Mouse (Mus musculus): Measurements from ENCODE around the gene Raet1d. TPM values are rescaled to one million over a fixed set of nuclear protein-coding genes. Genes with fewer than 3 reads are reported as not detected.
"Not testable (repeated sequence)": the region's sequence is repeated elsewhere in the genome, so short reads cannot be mapped to it uniquely, and the experiment has no call there.

The Raet1d gene
- not detected in 2 replicates for total RNA-seq (2014; fragmentation: Nextera tagmentation)
- total RNA-seq (2017) = not detected in 2 replicates
- not detected in 2 replicates for polyA plus RNA-seq (2012)

- not testable (repeated sequence) for DNase-seq (ENCODE audit: low spot score); H3K4me3 ChIP-seq (ENCODE audit: low read depth, low read length); H3K27me3 ChIP-seq (ENCODE audit: insufficient read depth, low read length); H3K36me3 ChIP-seq (replicated peaks); H3K4me1 ChIP-seq (ENCODE audit: insufficient read depth, low read depth, low read length); H3K9me3 ChIP-seq (replicated peaks); ATAC-seq (ENCODE audit: extremely low read depth, insufficient number of reproducible peaks, low FRiP score, poor library complexity, severe bottlenecking)
These were observed at the start of gene Raet1d for GRCm38 (mm10) chr10:22360252-22360651. Gene Raet1d, plus strand, starts transcription at chr10:22360552.

DNA sequence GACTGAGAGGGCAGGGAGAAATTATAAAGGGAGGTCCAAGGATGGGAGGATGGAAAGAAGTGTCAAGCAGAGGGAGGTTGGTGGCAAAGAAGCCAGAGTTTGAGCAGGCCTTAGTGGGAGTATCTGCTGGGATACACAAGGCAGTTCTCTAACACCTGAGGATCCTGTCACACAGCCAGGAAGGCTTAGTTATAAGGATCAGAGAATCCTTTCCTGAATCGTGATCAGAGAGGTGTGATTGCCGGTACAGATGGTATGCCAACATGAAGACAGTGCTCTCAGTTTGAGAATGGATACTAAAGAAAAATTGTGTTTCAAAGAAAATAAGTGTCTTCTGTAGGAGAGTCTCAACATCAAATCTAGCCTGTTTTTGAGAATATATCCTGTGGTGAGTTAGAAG lies 37.5 kb upstream of the Raet1d start:
- Histone ChIP-seq H3K4me3 (ENCODE audit: low read depth, low read length) (no peak overlapping the region), H3K27me3 (ENCODE audit: insufficient read depth, low read length) (no peaks in the 10 kb centered on the region), H3K9me3 (replicated peaks) (no peaks in the 10 kb centered on the region), H3K36me3 (replicated peaks) (peaks cover 5% of the 10 kb centered on the region), H3K4me1 (ENCODE audit: insufficient read depth, low read depth, low read length) (no peaks in the 10 kb centered on the region)
- no peak for TF ChIP-seq POLR2AphosphoS5 (IDR thresholded peaks at IDR 0.05; ENCODE audit: insufficient replicate concordance, low read depth, low read length)
- no peak for TF ChIP-seq TAL1 (conservative IDR thresholded peaks at IDR 0.05; ENCODE audit: low read depth, low read length)
- no peak for TF ChIP-seq GATA1 (IDR thresholded peaks at IDR 0.05; ENCODE audit: borderline replicate concordance, low read length)
- TF ChIP-seq CTCF (IDR thresholded peaks at IDR 0.05; ENCODE audit: low read depth, low read length) = no peak
- no peak for TF ChIP-seq GATA2 (IDR thresholded peaks at IDR 0.05; ENCODE audit: borderline replicate concordance, low read depth, low read length)
- ATAC-seq (ENCODE audit: extremely low read depth, insufficient number of reproducible peaks, low FRiP score, poor library complexity, severe bottlenecking) (no peak), DNase-seq (ENCODE audit: low spot score) (no peak)

- not testable (repeated sequence) for H3K4me1 ChIP-seq (ENCODE audit: insufficient read depth, low read depth, low read length); ATAC-seq (ENCODE audit: extremely low read depth, insufficient number of reproducible peaks, low FRiP score, poor library complexity, severe bottlenecking); H3K36me3 ChIP-seq (replicated peaks); H3K27me3 ChIP-seq (ENCODE audit: insufficient read depth, low read length); DNase-seq (ENCODE audit: low spot score); H3K4me3 ChIP-seq (ENCODE audit: low read depth, low read length); H3K9me3 ChIP-seq (replicated peaks)
These were observed 14.6 kb upstream of the Raet1d start for GRCm38 (mm10) chr10:22345721-22346120.

DNA sequence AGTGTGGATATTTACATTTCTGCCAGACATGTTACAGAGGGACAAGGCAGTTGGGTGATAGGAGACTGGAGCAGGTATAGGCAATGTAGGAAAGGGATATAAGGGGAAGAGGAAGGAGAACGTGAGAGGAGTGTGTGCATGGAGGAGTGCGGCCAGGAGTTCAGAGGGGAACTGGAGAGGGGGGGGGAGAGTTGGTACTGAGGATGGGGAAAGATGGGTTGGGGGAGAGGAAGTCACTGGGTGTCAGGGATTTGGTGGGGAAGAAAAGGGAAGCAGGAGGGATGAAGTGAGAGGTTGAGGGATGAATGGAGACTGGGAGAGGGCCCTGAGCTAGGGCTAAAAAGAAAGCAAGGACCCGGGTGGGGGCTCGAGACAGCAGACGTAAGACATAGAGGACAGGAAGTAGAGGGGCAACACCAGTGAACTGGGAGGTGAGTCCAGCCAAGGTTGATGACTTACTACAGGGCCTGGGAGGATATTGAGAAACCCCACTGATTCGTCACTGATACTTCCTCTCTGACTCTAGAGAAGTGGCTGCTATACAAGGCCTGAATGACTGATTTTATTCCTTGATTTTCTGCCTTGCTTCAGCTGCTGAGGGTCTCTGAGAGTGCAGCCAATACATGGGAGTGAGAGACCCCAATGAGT lies 6.7 kb upstream of the Raet1d start:
- not testable (repeated sequence) for H3K36me3 ChIP-seq (replicated peaks); DNase-seq (ENCODE audit: low spot score); H3K4me3 ChIP-seq (ENCODE audit: low read depth, low read length); H3K4me1 ChIP-seq (ENCODE audit: insufficient read depth, low read depth, low read length); ATAC-seq (ENCODE audit: extremely low read depth, insufficient number of reproducible peaks, low FRiP score, poor library complexity, severe bottlenecking); H3K9me3 ChIP-seq (replicated peaks); H3K27me3 ChIP-seq (ENCODE audit: insufficient read depth, low read length)

- H3K36me3 ChIP-seq (replicated peaks); DNase-seq (ENCODE audit: low spot score); ATAC-seq (ENCODE audit: extremely low read depth, insufficient number of reproducible peaks, low FRiP score, poor library complexity, severe bottlenecking); H3K27me3 ChIP-seq (ENCODE audit: insufficient read depth, low read length); H3K9me3 ChIP-seq (replicated peaks); H3K4me1 ChIP-seq (ENCODE audit: insufficient read depth, low read depth, low read length); H3K4me3 ChIP-seq (ENCODE audit: low read depth, low read length): not testable (repeated sequence)
These were observed 6.2 kb upstream of the Raet1d start for GRCm38 (mm10) chr10:22354196-22354574.

GRCm38 (mm10) chr10:22357373-22357772 lies 3.0 kb upstream of the Raet1d start:
- not testable (repeated sequence) for H3K4me1 ChIP-seq (ENCODE audit: insufficient read depth, low read depth, low read length); ATAC-seq (ENCODE audit: extremely low read depth, insufficient number of reproducible peaks, low FRiP score, poor library complexity, severe bottlenecking); DNase-seq (ENCODE audit: low spot score)

GRCm38 (mm10) chr10:22360957-22361356 lies 605 bp downstream of the Raet1d start:
- not testable (repeated sequence) for DNase-seq (ENCODE audit: low spot score); ATAC-seq (ENCODE audit: extremely low read depth, insufficient number of reproducible peaks, low FRiP score, poor library complexity, severe bottlenecking); H3K9me3 ChIP-seq (replicated peaks); H3K4me1 ChIP-seq (ENCODE audit: insufficient read depth, low read depth, low read length); H3K4me3 ChIP-seq (ENCODE audit: low read depth, low read length); H3K36me3 ChIP-seq (replicated peaks); H3K27me3 ChIP-seq (ENCODE audit: insufficient read depth, low read length)

More at GRCm38 (mm10) chr10:22357373-22357772, 3.0 kb upstream of the Raet1d start:
- H3K4me3 ChIP-seq (ENCODE audit: low read depth, low read length); H3K9me3 ChIP-seq (replicated peaks); H3K36me3 ChIP-seq (replicated peaks); H3K27me3 ChIP-seq (ENCODE audit: insufficient read depth, low read length): not testable (repeated sequence)

GRCm38 (mm10) chr10:22361415-22362352 lies 1.3 kb downstream of the Raet1d start:
- not testable (repeated sequence) for H3K9me3 ChIP-seq (replicated peaks); H3K4me1 ChIP-seq (ENCODE audit: insufficient read depth, low read depth, low read length); H3K4me3 ChIP-seq (ENCODE audit: low read depth, low read length); DNase-seq (ENCODE audit: low spot score); H3K36me3 ChIP-seq (replicated peaks); ATAC-seq (ENCODE audit: extremely low read depth, insufficient number of reproducible peaks, low FRiP score, poor library complexity, severe bottlenecking); H3K27me3 ChIP-seq (ENCODE audit: insufficient read depth, low read length)

GRCm38 (mm10) chr10:22362466-22362865 lies 2.1 kb downstream of the Raet1d start:
- H3K4me3 ChIP-seq (ENCODE audit: low read depth, low read length); H3K9me3 ChIP-seq (replicated peaks); H3K36me3 ChIP-seq (replicated peaks); H3K27me3 ChIP-seq (ENCODE audit: insufficient read depth, low read length); ATAC-seq (ENCODE audit: extremely low read depth, insufficient number of reproducible peaks, low FRiP score, poor library complexity, severe bottlenecking); H3K4me1 ChIP-seq (ENCODE audit: insufficient read depth, low read depth, low read length); DNase-seq (ENCODE audit: low spot score): not testable (repeated sequence)

DNA sequence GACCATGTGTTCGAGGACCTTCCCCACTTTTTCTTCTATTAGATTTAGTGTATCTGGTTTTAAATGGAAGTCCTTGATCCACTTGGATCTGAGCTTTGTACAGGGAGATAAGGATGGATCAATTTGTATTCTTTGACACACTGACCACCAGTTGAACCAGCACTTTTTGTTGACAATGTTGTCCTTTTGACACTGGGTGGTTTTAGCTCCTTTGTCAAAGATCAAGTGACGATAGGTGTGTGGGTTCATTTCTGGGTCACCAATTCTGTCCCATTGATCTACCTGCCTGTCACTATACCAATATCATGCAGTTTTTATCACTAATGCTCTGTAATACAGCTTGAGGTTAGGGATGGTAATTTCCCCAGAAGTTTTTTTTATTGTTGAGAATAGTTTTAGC lies 4.6 kb downstream of the Raet1d start:
- not testable (repeated sequence) for H3K27me3 ChIP-seq (ENCODE audit: insufficient read depth, low read length); DNase-seq (ENCODE audit: low spot score); H3K4me1 ChIP-seq (ENCODE audit: insufficient read depth, low read depth, low read length); H3K4me3 ChIP-seq (ENCODE audit: low read depth, low read length); H3K36me3 ChIP-seq (replicated peaks); H3K9me3 ChIP-seq (replicated peaks); ATAC-seq (ENCODE audit: extremely low read depth, insufficient number of reproducible peaks, low FRiP score, poor library complexity, severe bottlenecking)

DNA sequence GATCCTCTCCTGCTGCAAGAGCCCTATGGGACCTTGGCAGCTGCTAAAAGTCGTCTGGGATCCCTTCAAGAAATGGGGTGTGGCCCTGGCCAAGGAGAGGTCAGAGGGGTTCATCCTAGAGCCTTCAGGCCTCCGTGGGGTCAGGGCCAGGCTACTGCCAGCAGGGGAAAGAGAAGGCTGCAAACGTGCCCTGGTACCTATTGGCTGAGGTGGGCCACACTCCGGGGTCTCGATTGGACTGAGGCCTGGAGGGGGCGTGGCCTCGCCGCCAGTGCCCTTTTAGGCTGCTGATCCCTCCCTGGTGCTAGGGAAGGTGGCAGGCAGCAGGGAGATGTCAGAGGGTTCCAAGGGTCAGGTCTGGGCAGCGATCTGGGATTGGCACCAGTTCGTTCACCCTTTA lies 20.9 kb downstream of the Raet1d start:
- H3K9me3 ChIP-seq (replicated peaks); H3K4me3 ChIP-seq (ENCODE audit: low read depth, low read length); H3K36me3 ChIP-seq (replicated peaks); DNase-seq (ENCODE audit: low spot score); ATAC-seq (ENCODE audit: extremely low read depth, insufficient number of reproducible peaks, low FRiP score, poor library complexity, severe bottlenecking); H3K4me1 ChIP-seq (ENCODE audit: insufficient read depth, low read depth, low read length); H3K27me3 ChIP-seq (ENCODE audit: insufficient read depth, low read length): not testable (repeated sequence)
